Mouse (Mus musculus): Measurements from ENCODE around the gene Thop1. TPM values are rescaled to one million over a fixed set of nuclear protein-coding genes. Genes with fewer than 3 reads are reported as not detected.
"Not testable (repeated sequence)": the region's sequence is repeated elsewhere in the genome, so short reads cannot be mapped to it uniquely, and the experiment has no call there.

The Thop1 gene
- polyA plus RNA-seq, 1 experiment from 2014 or later, result 56.9 TPM

DNA sequence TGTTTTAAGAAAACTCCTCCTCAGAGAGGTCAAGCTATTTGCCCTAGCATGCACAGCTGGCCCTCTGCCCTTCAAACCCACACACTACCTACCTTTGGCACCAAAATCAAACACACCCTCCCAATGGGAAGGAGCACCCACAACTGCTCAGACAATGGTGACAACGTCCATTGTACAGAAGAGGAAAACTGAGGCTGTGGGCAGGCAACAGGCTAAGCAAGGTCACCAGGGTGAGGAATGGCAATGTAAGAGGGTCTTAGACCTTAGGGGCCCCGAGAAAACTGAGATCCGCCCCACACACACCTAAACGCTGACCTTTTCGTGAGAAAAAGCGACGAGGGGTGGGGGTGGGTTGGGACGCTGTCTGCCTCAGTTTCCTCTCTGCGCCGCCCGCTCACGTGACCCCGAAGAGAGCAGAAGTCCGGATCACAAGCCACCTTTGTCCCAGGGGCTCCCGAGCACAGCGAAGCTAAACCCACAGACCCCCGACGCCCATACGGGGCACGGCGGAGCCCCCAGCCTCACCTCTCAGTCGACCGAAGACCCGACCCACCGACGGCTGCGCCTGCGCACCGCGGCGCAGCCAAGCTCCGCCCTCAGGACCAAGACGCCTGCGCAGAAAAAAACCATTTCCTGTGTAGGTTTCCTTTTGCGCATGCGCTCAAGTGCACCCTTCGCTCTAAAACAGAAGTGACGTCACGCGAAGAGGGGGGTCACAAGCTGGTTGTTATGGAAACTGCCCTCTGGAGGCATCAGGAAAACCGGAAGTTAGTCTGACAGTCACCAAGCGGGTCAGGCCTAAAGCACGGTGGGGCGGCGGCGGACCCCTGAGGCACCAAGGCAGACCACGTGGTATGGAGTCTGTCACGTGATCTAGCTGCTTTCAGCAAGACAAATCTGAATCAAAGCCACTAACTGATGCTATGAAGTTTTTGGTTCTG lies 10.0 kb upstream of the Thop1 start, which contains the start of gene Sgta:
Gene Sgta, minus strand, starts transcription at position 579 of the 941 bp plus-strand sequence.
- Histone ChIP-seq H3K9ac (peak within 1 kb of the TSS; percentile 88), H3K4me3 (replicated peaks) (peak within 1 kb of the TSS; percentile 94), H3K27ac (0 out of 2 replicates have a peak within 1 kb of the TSS, but pooled peaks have one; percentile 26), H3K4me2 (peak within 1 kb of the TSS; percentile 89), H3K27me3 (replicated peaks) (no peaks in the 10 kb centered on the region), H3K4me1 (peaks cover 20% of the 10 kb centered on the region), H3K36me3 (no peaks in the 10 kb centered on the region), H3K9me3 (no peaks in the 10 kb centered on the region)
- peak; percentile 93 for ATAC-seq (ENCODE audit: insufficient read depth, low FRiP score, low read depth)
- under 1% methylated on average over 48 of the region's 48 CpGs for WGBS

DNA sequence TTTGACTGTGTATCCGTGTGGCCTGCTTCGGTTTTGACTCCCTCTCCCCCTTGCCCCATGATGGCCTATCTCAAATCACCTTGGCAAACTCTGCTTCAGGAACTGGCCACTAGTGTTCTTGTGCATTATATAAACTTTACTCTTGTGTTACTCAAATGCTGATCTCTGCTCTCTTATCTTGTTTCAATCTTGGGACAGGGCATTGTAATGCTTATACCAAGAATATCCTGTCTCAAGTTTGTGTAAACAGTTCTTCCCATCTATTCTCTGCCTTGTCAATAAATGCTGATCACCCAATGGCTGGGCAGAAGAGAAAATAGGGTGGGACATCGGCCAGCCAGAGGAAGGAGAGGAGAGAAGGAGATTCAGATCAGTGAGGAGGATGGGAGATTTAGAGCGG lies 7.1 kb upstream of the Thop1 start:
- Histone ChIP-seq H3K27ac (no peak overlapping the region), H3K9me3 (no peaks in the 10 kb centered on the region), H3K36me3 (no peaks in the 10 kb centered on the region), H3K4me1 (peaks cover 12% of the 10 kb centered on the region), H3K27me3 (replicated peaks) (no peaks in the 10 kb centered on the region), H3K9ac (no peak overlapping the region), H3K4me2 (no peak overlapping the region), H3K4me3 (replicated peaks) (no peak overlapping the region)
- 40% methylated on average over 4 of the region's 4 CpGs for WGBS
- ATAC-seq (ENCODE audit: insufficient read depth, low FRiP score, low read depth), result no peak

DNA sequence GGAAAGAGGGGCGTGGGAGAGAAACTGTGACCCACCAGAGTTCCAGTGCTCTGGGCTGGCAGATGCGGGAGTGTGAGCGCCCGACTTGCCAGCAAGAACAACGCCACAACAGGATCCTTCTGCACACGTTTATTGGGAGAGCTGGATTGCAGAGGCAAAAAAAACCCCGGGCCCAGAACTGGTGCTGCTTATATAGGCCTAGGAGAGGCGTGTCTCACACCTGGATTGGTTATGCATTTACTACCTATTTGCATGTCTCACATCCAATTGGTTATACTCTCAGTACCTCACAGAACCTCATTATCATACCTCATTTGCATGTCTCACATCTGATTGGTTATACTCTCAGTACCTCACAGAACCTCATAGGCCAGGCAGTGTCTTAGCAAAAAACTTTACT lies 5.3 kb upstream of the Thop1 start:
- not testable (repeated sequence) for H3K9me3 ChIP-seq; H3K27me3 ChIP-seq (replicated peaks); H3K9ac ChIP-seq; H3K4me1 ChIP-seq; H3K27ac ChIP-seq; H3K36me3 ChIP-seq; H3K4me3 ChIP-seq (replicated peaks); H3K4me2 ChIP-seq; ATAC-seq (ENCODE audit: insufficient read depth, low FRiP score, low read depth)
- WGBS, result 82% methylated on average over 8 of the region's 8 CpGs

DNA sequence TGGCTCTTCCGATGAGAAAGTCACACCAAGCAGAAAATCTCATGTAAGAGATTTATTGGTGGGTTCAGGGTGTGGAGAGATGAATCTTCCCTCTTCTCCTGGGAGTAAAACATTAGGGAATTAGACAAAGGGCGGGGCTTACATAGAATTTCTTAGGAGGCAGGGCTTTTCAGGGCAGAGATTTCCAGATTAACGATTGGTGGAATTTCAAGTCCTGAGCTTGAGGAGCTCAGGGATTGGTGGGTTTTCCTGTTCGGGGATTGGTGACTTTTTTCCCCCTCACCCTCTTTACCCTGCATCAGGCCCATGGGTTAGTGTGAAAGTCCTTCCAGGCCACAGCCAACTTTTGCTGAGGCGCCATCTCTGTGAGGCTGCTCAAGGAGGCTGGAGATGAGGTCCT lies 1.1 kb upstream of the Thop1 start:
- Histone ChIP-seq H3K4me3 (replicated peaks) (no peak overlapping the region), H3K27me3 (replicated peaks) (no peaks in the 10 kb centered on the region), H3K4me2 (no peak overlapping the region), H3K36me3 (peaks cover 8% of the 10 kb centered on the region; the same call in 1 of the 2 replicates), H3K9ac (no peak overlapping the region), H3K4me1 (peaks cover 9% of the 10 kb centered on the region), H3K27ac (no peak overlapping the region), H3K9me3 (no peaks in the 10 kb centered on the region)
- ATAC-seq (ENCODE audit: insufficient read depth, low FRiP score, low read depth), result no peak
- 70% methylated on average over 5 of the region's 5 CpGs for WGBS

DNA sequence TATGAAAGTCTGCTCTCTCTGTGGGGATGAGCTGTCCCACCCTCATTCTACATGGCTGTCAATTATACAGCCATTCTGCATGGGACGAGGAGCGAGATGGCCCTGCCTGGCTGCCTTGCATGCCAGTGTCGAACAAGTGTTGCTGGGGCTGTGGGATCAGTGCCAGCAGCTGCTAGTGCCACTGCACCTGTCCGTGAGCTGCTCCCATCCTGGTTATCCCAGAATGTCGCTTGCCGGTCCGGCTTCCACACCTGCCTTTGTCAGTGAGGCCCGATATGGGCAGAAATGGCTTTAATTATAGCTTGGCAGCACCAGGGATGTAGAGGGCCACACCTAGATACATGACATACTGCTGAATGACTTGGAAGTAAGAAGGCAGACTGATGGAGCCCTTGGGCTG lies 2.5 kb downstream of the Thop1 start:
- Histone ChIP-seq H3K27ac (no peak overlapping the region), H3K9ac (no peak overlapping the region)
- 93% methylated on average over 8 of the region's 8 CpGs for WGBS

DNA sequence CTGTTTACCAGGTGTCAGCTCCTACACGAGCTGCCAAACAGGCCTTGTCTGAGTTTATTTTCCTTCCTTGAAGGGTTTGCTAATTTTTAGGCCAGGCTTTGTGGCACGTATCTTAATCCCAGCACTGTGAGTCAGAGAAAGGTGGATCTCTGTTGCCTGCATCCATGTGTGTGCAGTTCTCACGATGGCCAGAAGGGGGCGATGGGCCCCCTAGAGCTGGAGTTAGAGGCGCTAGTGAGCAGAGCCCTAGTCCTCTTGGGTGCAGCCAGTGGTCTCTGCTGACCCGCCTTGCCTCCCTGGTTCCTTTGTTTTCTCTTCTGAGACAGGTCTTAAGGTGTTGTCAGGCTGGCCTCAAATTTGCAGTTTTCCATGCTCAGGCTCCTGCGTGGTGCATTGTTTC lies 3.6 kb downstream of the Thop1 start:
- Histone ChIP-seq H3K9ac (no peak overlapping the region), H3K36me3 (peaks cover 38% of the 10 kb centered on the region), H3K4me2 (no peak overlapping the region), H3K27ac (no peak overlapping the region), H3K4me3 (replicated peaks) (no peak overlapping the region), H3K4me1 (peaks cover 9% of the 10 kb centered on the region), H3K9me3 (no peaks in the 10 kb centered on the region), H3K27me3 (replicated peaks) (no peaks in the 10 kb centered on the region)
- no peak for ATAC-seq (ENCODE audit: insufficient read depth, low FRiP score, low read depth)
- WGBS, result 63% methylated on average over 7 of the region's 7 CpGs

More for the DNA sequence above, 2.5 kb downstream of the Thop1 start:
- Histone ChIP-seq H3K4me3 (replicated peaks) (no peak overlapping the region), H3K9me3 (no peaks in the 10 kb centered on the region), H3K4me2 (no peak overlapping the region), H3K4me1 (peaks cover 9% of the 10 kb centered on the region), H3K36me3 (peaks cover 26% of the 10 kb centered on the region), H3K27me3 (replicated peaks) (no peaks in the 10 kb centered on the region)
- ATAC-seq (ENCODE audit: insufficient read depth, low FRiP score, low read depth), result no peak

DNA sequence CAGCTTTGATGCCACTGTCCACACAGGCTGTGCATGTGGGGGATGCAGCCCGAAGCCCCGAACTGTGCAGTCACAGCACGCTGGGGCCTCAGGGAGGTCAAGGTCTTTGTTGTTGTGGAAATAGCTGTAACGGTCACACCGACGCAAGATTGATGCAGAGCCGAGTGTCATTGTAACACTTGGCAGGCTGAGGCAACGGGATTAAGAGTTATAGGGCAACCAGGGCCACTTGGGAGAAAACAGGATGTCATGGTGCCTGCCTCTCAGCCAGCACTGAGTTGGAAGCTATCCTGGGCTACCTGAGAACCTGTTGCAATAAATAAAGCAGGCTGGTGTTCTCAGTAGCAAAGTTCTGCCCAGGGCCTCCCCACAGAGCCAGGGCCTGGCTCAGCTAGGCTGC lies 5.9 kb downstream of the Thop1 start:
- Histone ChIP-seq H3K4me2 (no peak overlapping the region), H3K27me3 (replicated peaks) (no peaks in the 10 kb centered on the region), H3K27ac (no peak overlapping the region), H3K4me1 (peaks cover 3% of the 10 kb centered on the region), H3K36me3 (peaks cover 60% of the 10 kb centered on the region), H3K9ac (no peak overlapping the region), H3K9me3 (no peaks in the 10 kb centered on the region), H3K4me3 (replicated peaks) (no peak overlapping the region)
- no peak for ATAC-seq (ENCODE audit: insufficient read depth, low FRiP score, low read depth)
- WGBS, result 79% methylated on average over 8 of the region's 8 CpGs

DNA sequence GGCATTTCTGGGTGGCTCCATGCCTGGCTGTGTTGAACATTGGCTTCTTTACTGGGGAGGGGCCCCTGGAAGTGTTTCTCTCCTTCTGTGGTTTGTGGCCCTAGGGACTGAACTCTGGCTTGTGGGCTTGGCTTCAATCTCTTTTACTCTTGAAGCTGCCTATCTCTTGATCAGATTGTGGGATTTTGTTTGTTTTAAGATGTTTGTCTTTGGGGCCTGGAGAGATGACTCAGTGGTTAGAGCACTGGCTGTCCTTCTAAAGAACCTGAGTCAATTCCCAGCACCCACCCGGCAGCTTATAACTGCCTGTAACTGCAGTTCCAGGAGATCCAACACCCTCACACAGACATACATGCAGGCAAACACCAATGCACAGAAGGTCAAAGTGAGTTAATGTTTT lies 6.5 kb downstream of the Thop1 start:
- 68% methylated on average over 1 of the region's 1 CpGs for WGBS

DNA sequence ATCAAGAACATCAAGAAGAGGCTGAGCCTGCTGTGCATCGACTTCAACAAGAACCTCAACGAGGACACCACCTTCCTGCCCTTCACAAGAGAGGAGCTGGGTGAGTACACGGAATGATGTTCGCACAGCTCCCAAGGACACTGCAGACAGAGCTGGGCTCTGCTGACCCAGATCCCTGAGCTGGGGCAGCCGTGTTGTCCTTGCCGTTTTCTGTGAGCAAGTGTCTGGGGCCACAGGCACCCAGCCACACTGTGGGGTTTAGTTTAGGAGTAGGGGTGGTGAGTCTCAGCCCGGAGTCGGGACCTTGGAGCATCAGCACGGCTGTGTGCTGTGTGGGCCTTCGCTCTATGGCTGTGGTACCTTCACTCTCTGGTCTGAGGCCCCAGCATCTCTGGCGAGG lies 8.1 kb downstream of the Thop1 start:
- Histone ChIP-seq H3K4me3 (replicated peaks) (no peak overlapping the region), H3K4me2 (no peak overlapping the region), H3K27me3 (replicated peaks) (no peaks in the 10 kb centered on the region), H3K9ac (no peak overlapping the region), H3K27ac (no peak overlapping the region), H3K36me3 (peaks cover 76% of the 10 kb centered on the region), H3K4me1 (no peaks in the 10 kb centered on the region), H3K9me3 (no peaks in the 10 kb centered on the region)
- ATAC-seq (ENCODE audit: insufficient read depth, low FRiP score, low read depth), result no peak
- 91% methylated on average over 11 of the region's 11 CpGs for WGBS

More for the DNA sequence above, 6.5 kb downstream of the Thop1 start:
- no peak overlapping the region for H3K4me2 ChIP-seq
- H3K9ac ChIP-seq, result no peak overlapping the region
- H3K27me3 ChIP-seq (replicated peaks), result no peaks in the 10 kb centered on the region
- H3K36me3 ChIP-seq, result peaks cover 66% of the 10 kb centered on the region
- H3K27ac ChIP-seq, result no peak overlapping the region
- no peak overlapping the region for H3K4me3 ChIP-seq (replicated peaks)
- H3K4me1 ChIP-seq, result no peaks in the 10 kb centered on the region
- H3K9me3 ChIP-seq, result no peaks in the 10 kb centered on the region
- ATAC-seq (ENCODE audit: insufficient read depth, low FRiP score, low read depth), result no peak

DNA sequence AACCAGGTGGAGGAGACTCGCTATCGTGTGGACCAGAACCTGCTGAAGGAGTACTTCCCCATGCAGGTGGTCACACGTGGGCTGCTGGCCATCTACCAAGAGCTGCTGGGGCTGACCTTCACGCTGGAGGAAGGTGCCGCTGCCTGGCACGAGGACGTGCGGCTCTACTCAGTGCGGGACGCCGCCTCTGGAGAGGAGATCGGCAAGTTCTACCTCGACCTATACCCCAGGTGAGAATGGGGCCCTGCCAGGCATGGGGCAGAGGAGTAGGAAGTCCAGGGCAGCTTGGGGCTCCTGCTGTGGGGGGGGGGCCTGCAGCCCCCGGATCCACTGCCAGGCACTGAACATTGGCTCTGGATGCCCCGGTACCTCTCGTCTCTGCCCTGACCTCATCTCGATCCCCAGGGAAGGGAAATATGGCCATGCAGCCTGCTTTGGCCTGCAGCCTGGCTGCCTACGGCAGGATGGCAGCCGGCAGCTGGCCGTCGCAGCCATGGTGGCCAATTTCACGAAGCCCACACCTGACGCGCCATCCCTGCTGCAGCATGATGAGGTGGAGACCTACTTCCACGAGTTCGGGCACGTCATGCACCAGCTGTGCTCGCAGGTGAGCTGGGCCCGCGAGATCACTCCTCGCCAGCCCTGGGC lies 10.3 kb downstream of the Thop1 start:
- Histone ChIP-seq H3K36me3 (peaks cover 59% of the 10 kb centered on the region), H3K4me3 (replicated peaks) (no peak overlapping the region), H3K9me3 (no peaks in the 10 kb centered on the region), H3K4me2 (no peak overlapping the region), H3K9ac (no peak overlapping the region), H3K4me1 (no peaks in the 10 kb centered on the region), H3K27ac (no peak overlapping the region), H3K27me3 (replicated peaks) (no peaks in the 10 kb centered on the region)
- ATAC-seq (ENCODE audit: insufficient read depth, low FRiP score, low read depth), result no peak
- 92% methylated on average over 31 of the region's 31 CpGs for whole genome bisulfite sequencing

DNA sequence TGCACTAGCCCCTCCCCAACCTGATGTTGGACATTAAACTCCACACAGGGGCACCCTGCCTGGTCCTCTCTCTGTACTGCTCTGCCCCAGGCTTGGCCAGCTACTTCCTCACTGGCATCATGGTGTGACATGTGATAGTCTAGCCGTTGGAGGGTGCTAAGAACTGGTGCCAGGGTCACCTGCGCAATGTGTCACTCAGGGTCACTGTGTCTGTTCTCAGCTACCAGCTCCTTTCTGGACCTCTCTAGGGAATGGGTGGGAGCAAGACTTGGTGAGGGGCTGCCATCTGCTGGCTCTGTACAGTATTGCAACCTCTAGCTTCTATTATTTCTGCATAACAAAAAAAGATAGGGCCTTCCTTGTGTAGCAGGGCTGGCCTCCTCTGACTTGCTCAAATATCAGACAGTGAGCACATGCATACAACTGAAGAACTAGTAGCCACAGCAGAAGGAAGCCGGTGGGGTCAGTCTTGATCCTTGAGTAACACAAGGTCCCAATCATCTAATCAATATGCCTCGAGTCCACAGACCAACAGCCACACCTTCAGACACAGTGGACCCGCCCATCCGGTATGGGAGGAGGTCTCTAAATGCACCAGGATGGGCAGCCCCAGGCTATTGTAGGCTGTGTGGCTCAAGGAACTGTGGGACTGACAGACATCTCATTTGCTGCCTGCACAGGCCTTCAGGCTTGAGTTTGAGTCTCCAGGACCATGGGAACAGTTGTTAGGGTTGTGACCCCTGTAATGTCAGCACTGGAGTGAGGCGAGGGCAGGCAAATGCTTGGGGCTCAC lies 12.5 kb downstream of the Thop1 start:
- Histone ChIP-seq H3K9ac (no peak overlapping the region), H3K36me3 (peaks cover 50% of the 10 kb centered on the region), H3K27ac (no peak overlapping the region), H3K27me3 (replicated peaks) (no peaks in the 10 kb centered on the region), H3K9me3 (no peaks in the 10 kb centered on the region), H3K4me1 (no peaks in the 10 kb centered on the region), H3K4me2 (no peak overlapping the region), H3K4me3 (replicated peaks) (no peak overlapping the region)
- ATAC-seq (ENCODE audit: insufficient read depth, low FRiP score, low read depth), result no peak
- WGBS, result 72% methylated on average over 7 of the region's 7 CpGs
